ENCODE assay signal across 9 mouse cellular contexts in genomic region chr11:90224914-90225470, GRCm38 (mm10). TPM values are rescaled to one million over a fixed set of nuclear protein-coding genes. Genes with fewer than 3 reads are reported as not detected.
DNase-seq lines count a peak whose midpoint lies in the region; ATAC-seq and TF ChIP-seq lines count a peak whose summit lies in the region.
"Had no signal": no experiment of that assay in that cellular context is flagged by ENCODE, and none has a peak within 500 bp of the region (broad histone marks: within the 10 kb centered on the region; RNA-seq: fewer than 3 reads in every experiment).

No protein-coding gene starts in this region.

- no peak for ATAC-seq in lung, embryonic 14.5 days (ENCODE audit: insufficient read depth)
- no peak for ATAC-seq in neural tube, embryonic 15.5 days (ENCODE audit: low FRiP score)

- H3K9me3 ChIP-seq in lung, embryonic 14.5 days (ENCODE audit: low read depth, low read length): no peaks in the 10 kb centered on the region
- no peaks in the 10 kb centered on the region for H3K9me3 ChIP-seq in neural tube, embryonic 15.5 days (replicated peaks)
- H3K9me3 ChIP-seq: midbrain, embryonic 12.5 days had no signal

- no peak overlapping the region for H3K4me2 ChIP-seq in lung, embryonic 14.5 days
- no peak overlapping the region for H3K4me2 ChIP-seq in neural tube, embryonic 15.5 days
- H3K4me2 ChIP-seq: midbrain, embryonic 12.5 days had no signal

- no peaks in the 10 kb centered on the region for H3K27me3 ChIP-seq in lung, embryonic 14.5 days (ENCODE audit: insufficient read depth, low read length)
- no peaks in the 10 kb centered on the region for H3K27me3 ChIP-seq in neural tube, embryonic 15.5 days (replicated peaks)
- H3K27me3 ChIP-seq: midbrain, embryonic 12.5 days had no signal

- intact Hi-C loops in heart, postnatal 10 days (cut with DNase I): no loop called here

- TF ChIP-seq CTCF in lung, embryonic 14.5 days (IDR thresholded peaks at IDR 0.05; ENCODE audit: low read depth): no peak

- no peaks in the 10 kb centered on the region for H3K4me1 ChIP-seq in lung, embryonic 14.5 days (ENCODE audit: insufficient read depth)
- no peaks in the 10 kb centered on the region for H3K4me1 ChIP-seq in neural tube, embryonic 15.5 days

- no peak overlapping the region for H3K9ac ChIP-seq in lung, embryonic 14.5 days
- no peak overlapping the region for H3K9ac ChIP-seq in neural tube, embryonic 15.5 days (replicated peaks)
- H3K9ac ChIP-seq: midbrain, embryonic 12.5 days had no signal

- peak; percentile 5 to 20 for DNase-seq in B cell, adult 2 months
- DNase-seq in T-cell, adult 2 months (ENCODE audit: low spot score): peak; percentile 19
- peak; percentile 36 to 38 for DNase-seq in heart, postnatal 10 days
- DNase-seq in lung, embryonic 14.5 days: peak; percentile 50
- DNase-seq in frontal cortex, postnatal 36 days (ENCODE audit: low spot score in 2 of 2): no peak
- no peak for DNase-seq in gastrocnemius, postnatal 10 days
- no peak for DNase-seq in c-Kit-positive CD71-positive TER-119-positive erythroid progenitor cells, embryonic 14.5 days (ENCODE audit: low spot score)

- WGBS in lung, embryonic 14.5 days: 44% methylated on average over 11 of the region's 11 CpGs
- WGBS in neural tube, embryonic 15.5 days: 76% methylated on average over 11 of the region's 11 CpGs

- H3K36me3 ChIP-seq in lung, embryonic 14.5 days (ENCODE audit: insufficient read depth): no peaks in the 10 kb centered on the region
- no peaks in the 10 kb centered on the region for H3K36me3 ChIP-seq in neural tube, embryonic 15.5 days
- H3K36me3 ChIP-seq: midbrain, embryonic 12.5 days had no signal

- H3K4me3 ChIP-seq in lung, embryonic 14.5 days (ENCODE audit: low read depth, low read length): no peak overlapping the region
- H3K4me3 ChIP-seq in neural tube, embryonic 15.5 days (replicated peaks): no peak overlapping the region
- H3K4me3 ChIP-seq: midbrain, embryonic 12.5 days had no signal

- no peak overlapping the region for H3K27ac ChIP-seq in lung, embryonic 14.5 days (ENCODE audit: low read depth)
- H3K27ac ChIP-seq in neural tube, embryonic 15.5 days (replicated peaks): no peak overlapping the region
- H3K27ac ChIP-seq: midbrain, embryonic 12.5 days had no signal

RNA-seq across cellular contexts. Expression of gene Mmd, which starts 24.3 kb away (rescaled TPM):
- total RNA-seq in heart, postnatal 10 days (2021): 10 to 100 TPM; 43.2 to 63.5 TPM
- 31.5 and 33.9 TPM in 2 replicates for polyA plus RNA-seq in lung, embryonic 14.5 days (2014; fragmentation: Nextera tagmentation; extraction: Ambion mirVana)
- polyA plus RNA-seq in neural tube, embryonic 15.5 days (2015; fragmentation: Nextera tagmentation; extraction: Ambion mirVana): 104 and 126 TPM in 2 replicates
- 10 to 100 TPM; 14.5 to 18.7 TPM for total RNA-seq in gastrocnemius, postnatal 10 days (2021)

RNA-seq across cellular contexts. Expression of gene Gm45716, which starts 37.5 kb away (rescaled TPM):
- total RNA-seq in heart, postnatal 10 days (2021): 10 to 100 TPM; 22.4 to 23.2 TPM
- 7.3 and 10.6 TPM in 2 replicates for polyA plus RNA-seq in lung, embryonic 14.5 days (2014; fragmentation: Nextera tagmentation; extraction: Ambion mirVana)
- polyA plus RNA-seq in neural tube, embryonic 15.5 days (2015; fragmentation: Nextera tagmentation; extraction: Ambion mirVana): 16.9 and 19.2 TPM in 2 replicates
- 1 to 10 TPM; 4.2 to 5.3 TPM for total RNA-seq in gastrocnemius, postnatal 10 days (2021)

Comparison
In these comparisons a context has a peak if more than half of its experiments do, and no peak if none do; other contexts are left out.
1. DNase-seq: peak in B cell, adult 2 months (2 of 2), T-cell, adult 2 months (single experiment), heart, postnatal 10 days (2 of 2) and lung, embryonic 14.5 days (single experiment); none in frontal cortex, postnatal 36 days (0 of 2), gastrocnemius, postnatal 10 days (single experiment) and c-Kit-positive CD71-positive TER-119-positive erythroid progenitor cells, embryonic 14.5 days (single experiment).